Mouse (Mus musculus) midbrain, embryonic 16.5 days (tissue): Measurements from ENCODE around the gene Gm26992. TPM values are rescaled to one million over a fixed set of nuclear protein-coding genes. Genes with fewer than 3 reads are reported as not detected.
"Not testable (repeated sequence)": the region's sequence is repeated elsewhere in the genome, so short reads cannot be mapped to it uniquely, and the experiment has no call there.

Experiments
- ATAC-seq: fragments of 200-750 bp; cut with Nextera tagmentation; 2 replicates; pipeline ENCODE4 v1.8.0; 2017; ENCODE audit warnings: moderate TSS enrichment
- H3K27ac ChIP-seq: fragments of 300-500 bp; sonication (generic); 2 replicates; pipeline ENCODE4 v1.5.1; 2014; ENCODE audit warnings: mild to moderate bottlenecking, low read length, mixed read lengths
- H3K27me3 ChIP-seq: fragments of 300-500 bp; sonication (generic); 2 replicates; pipeline ENCODE4 v1.6.1; 2014; ENCODE audit warnings: low read depth, low read length, mixed read lengths; ENCODE audit not compliant: control insufficient read depth, insufficient read depth
- H3K36me3 ChIP-seq: fragments of 300-500 bp; sonication (generic); 2 replicates; pipeline ENCODE4 v1.6.1; 2014; ENCODE audit warnings: mild to moderate bottlenecking, low read length, moderate library complexity, mixed read lengths; ENCODE audit not compliant: control insufficient read depth, insufficient read depth
- H3K4me1 ChIP-seq: fragments of 300-500 bp; sonication (generic); 2 replicates; pipeline ENCODE4 v1.6.1; 2014; ENCODE audit warnings: mild to moderate bottlenecking, low read length, mixed read lengths; ENCODE audit not compliant: control insufficient read depth, insufficient read depth
- H3K4me2 ChIP-seq: fragments of 300-500 bp; sonication (generic); 2 replicates; pipeline ENCODE4 v1.6.1; 2014; ENCODE audit warnings: mild to moderate bottlenecking, low read length, mixed read lengths
- H3K4me3 ChIP-seq: fragments of 300-500 bp; sonication (generic); 2 replicates; pipeline ENCODE4 v1.5.1; 2014; ENCODE audit warnings: low read depth, mild to moderate bottlenecking, low read length, moderate library complexity, mixed read lengths
- H3K9ac ChIP-seq: fragments of 300-500 bp; sonication (generic); 2 replicates; pipeline ENCODE4 v1.6.1; 2014; ENCODE audit warnings: low read depth, low read length, mixed read lengths
- H3K9me3 ChIP-seq: fragments of 300-500 bp; sonication (generic); replicated peaks from 2 replicates; pipeline ENCODE4 v1.6.1; 2014; ENCODE audit warnings: mild to moderate bottlenecking, low read length, mixed read lengths; ENCODE audit not compliant: control insufficient read depth, poor library complexity, severe bottlenecking
- WGBS: fragments of 180-500 bp; shearing (Covaris S2); extraction: QIAGEN DNeasy Blood & Tissue Kit; methylation state at CpG from one replicate; pipeline ENCODE4 v1.1.7; 2014; 5-methylcytosine and 5-hydroxymethylcytosine counted together
- polyA plus RNA-seq: library from polyadenylated mRNA; unstranded; fragments of >200 nt; fragmentation: Nextera tagmentation; extraction: Ambion mirVana; gene quantifications from 2 replicates; pipeline ENCODE4 v1.2.1, GENCODE M21; 2015

Gene Gm26992
- polyA plus RNA-seq, 1 experiment from 2014 or later = not detected

DNA sequence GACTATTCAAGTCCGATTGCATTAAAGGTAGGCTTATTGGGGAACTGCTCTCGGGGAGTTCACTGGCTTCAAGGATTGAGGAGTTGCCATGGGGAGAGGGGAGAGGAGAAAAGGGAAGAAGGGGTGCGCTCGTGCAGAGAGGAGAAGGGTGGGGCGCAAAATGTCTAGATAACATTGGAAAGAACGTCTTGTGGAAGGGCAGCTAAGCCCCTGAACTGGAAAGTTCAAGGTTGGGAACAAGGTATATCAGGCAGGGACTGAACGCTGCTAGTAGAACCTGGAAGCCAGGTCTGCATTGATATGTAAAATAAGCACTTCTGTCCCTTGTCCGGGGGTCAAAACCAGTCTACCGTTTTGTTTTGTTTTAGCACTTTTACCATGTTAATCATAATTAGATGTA lies 16.2 kb downstream of the Gm26992 start:
- no peak overlapping the region for H3K4me3 ChIP-seq
- no peak overlapping the region for H3K27ac ChIP-seq
- 16% methylated on average over 9 of the region's 9 CpGs for WGBS
- H3K4me1 ChIP-seq = no peaks in the 10 kb centered on the region
- peak overlapping the region; percentile 23; the same call in 1 of the 2 replicates for H3K4me2 ChIP-seq
- H3K9ac ChIP-seq = no peak overlapping the region
- ATAC-seq = no peak
- no peaks in the 10 kb centered on the region for H3K9me3 ChIP-seq
- H3K27me3 ChIP-seq = peaks cover 11% of the 10 kb centered on the region
- H3K36me3 ChIP-seq = no peaks in the 10 kb centered on the region

DNA sequence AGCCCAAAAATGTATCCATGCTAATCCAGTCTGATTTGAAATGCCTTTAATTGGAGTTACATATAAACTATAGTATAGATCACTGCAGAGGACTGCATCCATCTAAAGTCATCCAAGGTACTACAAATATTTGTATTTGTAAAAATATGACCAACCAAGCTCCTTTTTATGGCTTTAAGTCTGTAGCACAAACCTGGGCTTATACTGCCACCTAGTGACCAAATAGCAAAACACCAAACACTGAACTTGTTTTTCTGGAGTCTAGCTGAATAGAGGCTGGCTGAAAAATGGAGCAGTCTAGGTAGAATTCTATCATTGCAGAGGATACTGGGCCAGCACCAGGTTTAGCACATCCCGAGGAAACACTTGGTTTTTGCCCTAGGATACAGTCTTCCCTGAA lies 19.0 kb downstream of the Gm26992 start:
- no peak overlapping the region for H3K4me2 ChIP-seq
- 0 out of 2 replicates have a peak, but pooled peaks have one; percentile 58 for ATAC-seq
- no peaks in the 10 kb centered on the region for H3K9me3 ChIP-seq
- H3K36me3 ChIP-seq = no peaks in the 10 kb centered on the region
- no peak overlapping the region for H3K27ac ChIP-seq
- H3K9ac ChIP-seq = no peak overlapping the region
- WGBS = 7% methylated on average over 1 of the region's 1 CpGs
- no peak overlapping the region for H3K4me3 ChIP-seq
- H3K27me3 ChIP-seq = peaks cover 10% of the 10 kb centered on the region
- no peaks in the 10 kb centered on the region for H3K4me1 ChIP-seq

DNA sequence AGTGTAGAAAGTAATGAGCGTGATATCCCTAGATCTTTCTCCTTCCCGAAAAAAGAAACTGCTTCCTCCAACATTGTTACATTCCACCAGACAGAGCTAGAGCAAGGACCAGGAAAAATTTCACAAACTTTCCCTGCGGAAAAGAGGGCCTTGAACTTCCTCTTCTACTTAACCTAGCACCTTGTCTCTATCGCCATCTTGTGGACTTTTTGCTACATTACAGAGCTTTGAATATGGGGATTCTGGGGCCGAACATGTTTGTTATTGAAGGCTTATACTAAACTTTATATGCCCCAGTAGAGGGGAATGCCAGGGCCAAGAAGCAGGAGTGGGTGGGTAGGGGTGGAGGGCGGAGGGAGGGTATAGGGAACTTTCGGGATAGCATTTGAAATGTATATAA lies 21.9 kb downstream of the Gm26992 start:
- WGBS = 37% methylated on average over 7 of the region's 7 CpGs
- peaks cover 20% of the 10 kb centered on the region for H3K27me3 ChIP-seq
- H3K4me2 ChIP-seq = no peak overlapping the region
- H3K36me3 ChIP-seq = no peaks in the 10 kb centered on the region
- no peak for ATAC-seq
- no peak overlapping the region for H3K27ac ChIP-seq
- H3K4me3 ChIP-seq = no peak overlapping the region
- H3K9ac ChIP-seq = no peak overlapping the region
- H3K4me1 ChIP-seq = peaks cover 3% of the 10 kb centered on the region; the same call in 1 of the 2 replicates
- H3K9me3 ChIP-seq = no peaks in the 10 kb centered on the region

DNA sequence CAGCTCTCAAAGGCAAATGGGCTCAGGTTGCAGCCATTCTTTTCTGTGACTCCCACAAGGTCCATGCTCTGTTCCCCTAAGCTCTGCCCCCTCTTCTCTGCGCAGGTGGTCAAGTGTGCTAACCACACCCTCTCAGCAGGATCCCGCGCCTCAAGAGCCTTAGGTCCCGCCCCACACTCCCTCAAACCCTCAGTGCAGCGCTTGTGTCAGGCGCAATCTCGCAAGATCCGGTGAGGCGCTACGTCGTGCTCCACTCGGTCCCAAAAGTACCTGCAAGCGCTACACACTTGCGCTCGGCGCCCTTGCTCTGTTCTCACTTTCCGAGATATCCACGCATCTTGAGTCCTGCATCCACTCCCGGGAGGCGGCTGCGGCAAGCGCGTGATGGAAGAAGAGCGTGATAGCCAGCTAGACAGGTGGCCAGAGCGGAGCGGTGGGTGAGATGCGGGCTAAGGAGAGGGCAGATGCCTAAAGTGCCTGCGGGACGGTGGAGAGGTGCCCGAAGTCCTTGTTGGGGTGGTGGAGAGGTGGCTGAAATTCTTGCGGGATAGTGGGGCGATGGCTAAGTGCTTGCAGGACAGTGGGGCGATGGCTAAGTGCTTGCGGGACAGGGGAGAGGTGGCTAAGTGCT lies 25.8 kb downstream of the Gm26992 start:
- peak overlapping the region; percentile 76 for H3K4me2 ChIP-seq
- H3K4me3 ChIP-seq = peak overlapping the region; percentile 39
- H3K9me3 ChIP-seq = no peaks in the 10 kb centered on the region
- H3K9ac ChIP-seq = peak overlapping the region; percentile 48
- ATAC-seq = peak; percentile 42; the same call in 1 of the 2 replicates
- H3K27ac ChIP-seq = no peak overlapping the region
- no peaks in the 10 kb centered on the region for H3K36me3 ChIP-seq
- 10% methylated on average over 34 of the region's 34 CpGs for WGBS
- peaks cover 3% of the 10 kb centered on the region; the same call in 1 of the 2 replicates for H3K4me1 ChIP-seq
- H3K27me3 ChIP-seq = peaks cover 20% of the 10 kb centered on the region

DNA sequence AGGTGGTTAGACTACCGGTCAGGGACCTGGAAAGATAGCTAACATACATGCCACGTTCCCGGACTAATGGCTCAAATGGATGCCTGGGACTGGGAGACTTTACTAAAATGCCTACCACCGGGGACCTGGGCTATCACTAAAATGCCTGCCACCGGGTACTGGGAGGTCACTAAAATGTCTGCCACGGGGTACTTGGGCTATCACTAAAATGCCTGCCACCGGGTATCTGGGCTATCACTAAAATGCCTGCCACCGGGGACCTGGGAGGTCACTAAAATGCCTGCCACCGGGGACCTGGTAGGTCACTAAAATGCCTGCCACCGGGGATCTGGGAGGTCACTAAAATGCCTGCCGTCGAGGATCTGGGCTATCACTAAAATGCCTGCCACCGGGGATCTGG lies 26.6 kb downstream of the Gm26992 start:
- ATAC-seq, H3K9ac ChIP-seq, H3K27ac ChIP-seq, H3K9me3 ChIP-seq, H3K4me1 ChIP-seq, H3K36me3 ChIP-seq: not testable (repeated sequence)
- Histone ChIP-seq H3K27me3 (peaks cover 21% of the 10 kb centered on the region), H3K4me3 (peak overlapping the region; percentile 39; the same call in 1 of the 2 replicates), H3K4me2 (peak overlapping the region; percentile 76)
- WGBS = 61% methylated on average over 10 of the region's 13 CpGs

DNA sequence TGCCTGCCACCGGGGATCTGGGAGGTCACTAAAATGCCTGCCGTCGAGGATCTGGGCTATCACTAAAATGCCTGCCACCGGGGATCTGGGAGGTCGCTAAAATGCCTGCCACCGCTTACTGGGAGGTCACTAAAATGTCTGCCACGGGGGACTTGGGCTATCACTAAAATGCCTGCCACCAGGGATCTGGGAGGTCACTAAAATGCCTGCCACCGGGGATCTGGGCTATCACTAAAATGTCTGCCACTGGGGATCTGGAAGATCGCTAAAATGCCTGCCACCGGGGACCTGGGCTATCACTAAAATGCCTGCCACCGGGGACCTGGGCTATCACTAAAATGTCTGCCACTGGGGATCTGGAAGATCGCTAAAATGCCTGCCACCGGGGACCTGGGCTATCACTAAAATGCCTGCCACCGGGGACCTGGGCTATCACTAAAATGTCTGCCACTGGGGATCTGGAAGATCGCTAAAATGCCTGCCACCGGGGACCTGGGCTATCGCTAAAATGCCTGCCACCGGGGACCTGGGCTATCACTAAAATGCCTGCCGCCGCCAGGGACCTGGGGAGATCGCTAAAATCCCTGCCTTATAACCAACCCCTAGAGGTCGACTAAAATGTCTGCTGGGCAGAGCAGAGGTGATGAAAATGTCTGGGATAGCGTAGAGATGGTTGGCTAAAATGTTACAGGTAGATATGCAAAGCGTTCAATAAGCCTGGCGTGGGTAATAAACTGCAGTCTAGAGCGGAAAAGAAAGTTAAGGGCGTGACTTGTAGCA lies 27.3 kb downstream of the Gm26992 start:
- not testable (repeated sequence) for H3K27ac ChIP-seq, H3K9ac ChIP-seq, H3K36me3 ChIP-seq, H3K4me3 ChIP-seq, H3K4me1 ChIP-seq, ATAC-seq, H3K9me3 ChIP-seq, H3K4me2 ChIP-seq
- 80% methylated on average over 16 of the region's 27 CpGs for WGBS
- H3K27me3 ChIP-seq = peaks cover 22% of the 10 kb centered on the region

DNA sequence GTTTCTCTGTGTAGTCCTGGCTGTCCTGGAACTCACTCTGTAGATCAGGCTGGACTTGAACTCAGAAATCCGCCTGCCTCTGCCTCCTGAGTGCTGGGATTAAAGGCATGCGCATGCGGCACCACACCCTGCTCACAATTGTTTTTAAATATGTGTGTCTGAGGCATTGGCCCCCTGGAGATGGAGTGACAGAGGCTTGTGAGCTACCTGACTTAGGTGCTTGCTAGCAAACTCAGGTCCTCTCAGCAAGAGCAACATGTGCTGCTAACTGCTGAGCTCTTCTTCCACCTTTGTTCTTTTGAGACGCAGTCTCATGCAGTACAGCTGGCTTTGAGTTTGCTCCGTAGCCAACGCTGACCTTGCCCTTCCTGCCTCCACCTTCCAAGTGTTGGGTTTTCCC lies 31.0 kb downstream of the Gm26992 start:
- Histone ChIP-seq H3K27me3 (peaks cover 5% of the 10 kb centered on the region), H3K4me2 (no peak overlapping the region), H3K36me3 (no peaks in the 10 kb centered on the region), H3K9me3 (no peaks in the 10 kb centered on the region), H3K9ac (no peak overlapping the region), H3K27ac (no peak overlapping the region), H3K4me1 (peaks cover 2% of the 10 kb centered on the region; the same call in 1 of the 2 replicates), H3K4me3 (no peak overlapping the region)
- no peak for ATAC-seq
- 90% methylated on average over 6 of the region's 6 CpGs for WGBS

DNA sequence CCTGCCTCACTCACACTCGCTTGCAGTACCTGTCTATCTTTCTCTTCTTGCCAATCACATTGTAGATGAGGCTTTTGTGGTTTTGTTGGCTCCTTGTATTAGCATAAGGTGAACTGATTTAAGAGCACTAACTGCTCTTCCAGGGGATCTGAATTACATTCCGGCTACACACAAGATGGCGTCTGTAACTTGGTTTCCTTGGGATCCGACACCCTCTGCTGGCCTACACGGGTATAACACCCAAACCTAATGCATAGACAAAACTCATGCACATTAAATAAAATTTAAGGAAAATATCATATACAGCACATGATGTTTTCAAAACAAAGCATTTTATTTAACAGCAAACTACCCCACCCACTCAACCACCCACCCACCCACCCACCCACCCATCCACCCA lies 38.2 kb downstream of the Gm26992 start:
- H3K9me3 ChIP-seq = no peaks in the 10 kb centered on the region
- no peak overlapping the region for H3K4me3 ChIP-seq
- no peak for ATAC-seq
- H3K27ac ChIP-seq = no peak overlapping the region
- no peaks in the 10 kb centered on the region for H3K4me1 ChIP-seq
- 71% methylated on average over 5 of the region's 5 CpGs for WGBS
- H3K27me3 ChIP-seq = no peaks in the 10 kb centered on the region
- H3K9ac ChIP-seq = no peak overlapping the region
- no peaks in the 10 kb centered on the region for H3K36me3 ChIP-seq
- H3K4me2 ChIP-seq = no peak overlapping the region

DNA sequence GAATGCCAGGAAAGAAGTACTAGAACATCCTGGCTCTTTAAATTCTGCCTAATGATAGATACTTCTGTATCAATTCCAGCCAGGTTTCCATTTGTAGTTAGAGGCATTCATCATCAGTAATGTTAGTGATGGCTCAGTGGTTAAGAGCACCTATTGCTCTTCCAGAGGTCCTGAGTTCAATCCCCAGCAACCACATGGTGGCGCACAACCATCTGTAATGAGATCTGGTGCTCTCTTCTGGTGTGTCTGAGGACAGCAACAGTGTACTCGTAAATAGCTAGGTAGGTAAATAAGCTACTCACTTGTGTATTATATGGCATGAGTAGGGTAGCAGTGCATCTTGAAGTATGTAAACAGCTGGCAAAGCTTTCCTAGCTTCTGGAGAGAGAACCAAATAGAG lies 47.2 kb downstream of the Gm26992 start:
- no peak overlapping the region for H3K9ac ChIP-seq
- H3K9me3 ChIP-seq = no peaks in the 10 kb centered on the region
- H3K27ac ChIP-seq = no peak overlapping the region
- H3K4me2 ChIP-seq = no peak overlapping the region
- no peak for ATAC-seq
- H3K4me3 ChIP-seq = no peak overlapping the region
- H3K27me3 ChIP-seq = no peaks in the 10 kb centered on the region
- WGBS = 62% methylated on average over 2 of the region's 2 CpGs
- no peaks in the 10 kb centered on the region for H3K4me1 ChIP-seq
- H3K36me3 ChIP-seq = no peaks in the 10 kb centered on the region
